Mouse (Mus musculus) spleen, adult 2 months (tissue): ENCODE data around the gene Kank1.

ENCODE experiments used
- CTCF ChIP-seq: fragments of 200-500 bp; IDR thresholded peaks from 2 replicates; pipeline ENCODE4 v1.5.1; 2011; ENCODE audit warnings: mild to moderate bottlenecking, inconsistent platforms; ENCODE audit not compliant: insufficient read depth, insufficient read length, insufficient replicate concordance; ENCODE audit errors: extremely low read depth
- POLR2A ChIP-seq: fragments of 200-500 bp; IDR thresholded peaks from 2 replicates; pipeline ENCODE4 v1.6.1; 2011; ENCODE audit warnings: low read depth, low read length, inconsistent platforms

GRCm38 (mm10) chr19:25232032-25232431 lies 4.7 kb upstream of the Kank1 start:
- TF ChIP-seq POLR2A (no peak), CTCF (no peak)
